Mouse (Mus musculus) left cerebral cortex, adult 9 months (tissue): ENCODE results near the gene Fgfr2.
A peak's percentile ranks its signal among the peaks of the same experiment; 100 is the strongest.
"Not testable (repeated sequence)": the region's sequence is repeated elsewhere in the genome, so short reads cannot be mapped to it uniquely, and the experiment has no call there.

ENCODE experiments used
- DNase-seq, 2 experiments: peaks; one replicate each; pipeline ENCODE4 v3.0.0; 2022; ENCODE audit warnings: low spot score in 2 of 2

Gene Fgfr2

GRCm38 (mm10) chr7:133120221-133120751, 2.9 kb downstream of the Fgfr2 start:
- DNase-seq = no peak

- DNase-seq = no peak
Observed at GRCm38 (mm10) chr7:133117815-133118214, 5.3 kb downstream of the Fgfr2 start.

- DNase-seq = no peak
Observed at GRCm38 (mm10) chr7:133116542-133116941, 6.6 kb downstream of the Fgfr2 start.

GRCm38 (mm10) chr7:133115886-133116285, 7.3 kb downstream of the Fgfr2 start:
- no peak for DNase-seq

GRCm38 (mm10) chr7:133114847-133115470, 8.2 kb downstream of the Fgfr2 start:
- DNase-seq = no peak

- DNase-seq = no peak
Observed at GRCm38 (mm10) chr7:133113185-133113895, 9.8 kb downstream of the Fgfr2 start.

- no peak for DNase-seq
Observed at GRCm38 (mm10) chr7:133112351-133112831, 10.8 kb downstream of the Fgfr2 start.

GRCm38 (mm10) chr7:133109442-133109841, 13.7 kb downstream of the Fgfr2 start:
- no peak for DNase-seq

GRCm38 (mm10) chr7:133108695-133109094, 14.5 kb downstream of the Fgfr2 start:
- peak in 1 of 2 experiments; percentile 53 for DNase-seq

GRCm38 (mm10) chr7:133102578-133102977, 20.6 kb downstream of the Fgfr2 start:
- no peak for DNase-seq

GRCm38 (mm10) chr7:133101070-133101469, 22.1 kb downstream of the Fgfr2 start:
- DNase-seq = no peak

- no peak for DNase-seq
Observed at GRCm38 (mm10) chr7:133100178-133100577, 23.0 kb downstream of the Fgfr2 start.

GRCm38 (mm10) chr7:133099266-133099665, 23.9 kb downstream of the Fgfr2 start:
- DNase-seq = no peak

GRCm38 (mm10) chr7:133098118-133098793, 24.9 kb downstream of the Fgfr2 start:
- no peak for DNase-seq

- not testable (repeated sequence) for DNase-seq
Observed at GRCm38 (mm10) chr7:133095610-133096009, 27.5 kb downstream of the Fgfr2 start.

GRCm38 (mm10) chr7:133094711-133095495, 28.2 kb downstream of the Fgfr2 start:
- DNase-seq = no peak

- DNase-seq = no peak
Observed at GRCm38 (mm10) chr7:133094161-133094560, 29.0 kb downstream of the Fgfr2 start.

GRCm38 (mm10) chr7:133093731-133094130, 29.4 kb downstream of the Fgfr2 start:
- no peak for DNase-seq

- no peak for DNase-seq
Observed at GRCm38 (mm10) chr7:133090641-133091040, 32.5 kb downstream of the Fgfr2 start.

- no peak for DNase-seq
Observed at GRCm38 (mm10) chr7:133089621-133090260, 33.4 kb downstream of the Fgfr2 start.

GRCm38 (mm10) chr7:133088830-133089261, 34.3 kb downstream of the Fgfr2 start:
- peak; percentile 22 to 50 for DNase-seq
